Mouse (Mus musculus) 3134 (cell line): ENCODE data around the gene F13b.

Source experiments
- DNase-seq: peaks from one replicate; pipeline ENCODE4 v3.0.0-alpha.2; 2011; ENCODE audit warnings: low spot score; ENCODE audit not compliant: insufficient read length; ENCODE audit errors: extremely low read depth

The F13b gene

DNA sequence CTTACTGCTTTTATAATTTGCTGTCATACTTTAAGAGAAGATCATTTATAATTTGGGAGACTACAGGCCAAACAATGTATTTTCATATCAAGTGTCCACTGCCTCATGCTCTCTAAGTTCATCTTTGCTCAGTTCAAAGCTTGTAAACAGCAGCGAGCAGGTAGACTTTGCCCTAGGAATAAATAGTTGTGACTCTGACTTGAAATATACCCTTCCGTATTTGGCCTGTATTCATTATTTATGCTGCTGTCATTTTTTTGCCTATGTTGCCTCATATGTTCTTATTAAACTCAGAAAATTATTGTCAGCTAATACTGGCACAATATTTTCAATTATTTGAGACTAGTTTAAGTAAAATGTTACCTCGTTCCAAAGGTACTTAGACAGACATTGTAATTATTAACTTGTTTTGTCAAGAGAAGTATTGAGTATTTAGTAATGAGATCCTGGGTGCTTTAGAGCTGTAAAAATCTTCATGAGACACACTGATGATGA is at the start of gene F13b:
F13b (plus strand) TSS at position 445 of the 495 bp plus-strand sequence.
- DNase-seq, result no peak

DNA sequence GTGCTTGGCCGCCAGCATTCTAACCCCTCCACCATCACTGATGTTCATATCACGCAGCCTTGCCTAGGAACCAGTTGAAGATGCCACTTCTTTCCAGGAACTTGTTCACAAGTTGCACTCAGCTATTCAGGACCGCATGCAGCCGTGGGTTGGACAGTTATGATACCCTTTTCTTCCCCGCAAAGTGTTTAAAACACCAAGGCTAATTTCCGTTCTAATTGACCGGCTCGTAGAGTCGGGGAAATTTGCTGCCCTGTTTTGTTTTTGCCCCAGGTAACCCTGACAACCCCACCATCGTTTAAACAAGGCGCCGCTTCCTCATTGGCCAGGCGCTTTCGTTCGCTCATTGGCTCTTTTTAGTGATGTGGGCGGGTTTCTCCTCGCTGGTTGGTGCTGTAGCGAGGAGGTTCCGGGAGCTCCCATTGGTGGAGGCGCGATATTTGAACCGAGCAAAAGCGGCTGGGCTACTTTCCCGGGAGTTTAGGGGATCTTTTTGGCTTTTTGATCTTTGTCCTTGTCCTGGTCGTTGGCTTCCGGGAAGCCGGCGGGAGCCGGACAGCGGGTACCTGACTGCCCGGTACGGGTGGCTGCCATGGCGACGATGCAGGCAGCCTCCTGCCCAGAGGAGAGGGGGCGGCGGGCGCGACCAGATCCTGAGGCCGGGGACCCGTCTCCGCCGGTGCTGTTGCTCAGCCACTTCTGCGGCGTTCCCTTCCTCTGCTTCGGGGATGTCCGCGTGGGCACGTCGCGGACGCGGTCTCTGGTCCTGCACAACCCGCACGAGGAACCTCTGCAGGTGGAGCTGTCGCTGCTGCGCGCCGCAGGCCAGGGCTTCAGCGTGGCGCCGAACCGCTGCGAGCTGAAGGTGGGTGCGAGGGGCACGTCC is 46.9 kb upstream of the F13b start, which contains the start of gene Aspm:
Aspm (plus strand) TSS at position 433 of the 886 bp plus-strand sequence.
- peak; percentile 86 for DNase-seq

GRCm38 (mm10) chr1:139455226-139455869 is 46.2 kb upstream of the F13b start:
- DNase-seq, result no peak

GRCm38 (mm10) chr1:139460807-139461206 is 40.7 kb upstream of the F13b start:
- no peak for DNase-seq

DNA sequence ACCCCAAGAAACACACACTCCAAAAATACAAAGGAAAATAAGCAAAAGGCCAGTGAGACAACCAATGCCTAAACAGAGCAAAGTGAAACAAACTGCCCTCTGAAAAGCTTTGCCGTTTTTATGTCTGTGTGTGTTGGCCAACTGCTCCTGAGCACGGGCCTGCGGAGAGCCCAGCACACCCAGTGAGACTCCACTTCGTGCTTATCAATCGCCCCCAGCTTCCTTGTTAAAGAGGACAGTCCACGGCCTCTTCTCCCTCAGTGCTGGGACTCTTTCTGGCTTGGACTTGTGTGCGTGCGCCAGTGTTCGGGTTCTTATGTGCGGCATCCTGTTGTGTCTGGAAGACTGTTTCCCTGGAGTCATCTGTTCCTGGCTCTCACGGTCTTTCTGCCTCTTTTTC is 35.6 kb upstream of the F13b start:
- DNase-seq, result no peak

DNA sequence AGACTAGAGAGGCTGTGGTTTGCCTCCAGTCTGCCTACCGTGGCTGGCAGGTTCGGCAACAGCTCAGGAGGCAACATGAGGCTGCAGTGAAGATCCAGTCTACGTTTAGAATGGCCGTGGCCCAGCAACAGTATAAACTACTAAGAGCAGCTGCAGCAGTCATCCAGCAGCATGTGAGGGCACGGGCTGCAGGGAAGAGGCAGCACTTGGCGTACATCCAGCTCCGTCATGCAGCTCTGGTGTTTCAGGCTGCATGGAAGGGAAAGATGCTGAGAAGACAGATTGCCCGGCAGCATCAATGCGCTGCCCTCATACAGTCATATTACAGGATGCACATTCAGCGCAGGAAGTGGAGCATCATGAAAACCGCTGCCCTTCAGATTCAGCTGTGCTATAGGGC is 22.6 kb upstream of the F13b start:
- DNase-seq, result no peak

DNA sequence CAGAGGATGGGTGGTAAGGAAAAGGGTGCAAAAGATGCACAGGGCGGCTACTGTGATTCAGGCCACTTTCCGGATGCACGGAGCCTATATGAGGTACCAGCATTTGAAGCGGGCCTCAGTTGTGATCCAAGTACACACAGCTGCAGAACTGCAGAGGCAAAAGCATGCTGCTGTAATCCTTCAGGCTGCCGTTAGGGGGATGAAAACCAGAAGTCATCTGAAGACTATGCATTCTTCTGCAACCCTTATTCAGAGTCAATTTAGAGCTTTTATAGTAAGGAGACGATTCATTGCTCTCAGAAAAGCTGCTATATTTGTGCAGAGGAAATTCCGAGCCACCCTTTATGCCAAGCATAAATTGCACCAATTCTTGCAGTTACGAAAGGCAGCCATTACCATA is 21.3 kb upstream of the F13b start:
- no peak for DNase-seq

- no peak for DNase-seq
Observed at GRCm38 (mm10) chr1:139481146-139481545, 20.4 kb upstream of the F13b start.

DNA sequence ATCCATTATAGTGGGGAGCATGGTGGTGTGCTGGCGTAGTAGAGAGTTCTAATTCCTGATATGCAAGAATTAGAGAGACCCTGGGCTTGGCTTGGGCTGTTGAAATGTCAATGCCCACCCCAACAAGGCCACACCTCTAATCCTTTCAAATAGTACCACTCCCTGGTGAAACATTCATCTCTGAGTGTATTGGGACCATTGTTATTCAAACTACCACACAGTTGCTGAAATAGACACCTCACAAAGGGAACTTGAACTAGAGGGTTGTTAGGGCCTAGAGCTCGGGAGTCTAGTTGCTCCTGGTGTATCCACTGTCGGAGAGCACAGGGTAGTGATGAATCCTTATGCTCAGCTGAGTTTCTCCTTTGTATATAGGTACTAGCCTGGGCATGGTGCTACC is 6.9 kb upstream of the F13b start:
- no peak for DNase-seq

DNA sequence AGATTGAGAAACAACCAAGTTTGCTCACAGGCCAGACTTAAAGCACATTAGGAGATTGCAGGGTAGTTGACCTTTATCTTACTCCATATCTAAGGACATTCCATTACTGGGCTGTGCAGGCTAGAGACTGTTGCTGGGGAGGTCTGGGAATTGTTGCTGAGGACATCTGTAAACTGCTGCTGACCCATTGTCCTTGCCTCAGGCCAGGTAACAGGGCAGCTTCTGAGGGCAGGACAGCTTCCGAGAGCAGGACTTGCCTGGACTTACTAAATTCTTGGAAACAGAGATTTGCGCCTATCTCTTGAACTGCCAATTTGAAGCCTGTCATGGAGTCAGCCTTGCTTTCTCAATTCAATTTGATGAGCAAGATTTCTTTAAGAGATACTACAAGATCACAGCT is 6.1 kb upstream of the F13b start:
- DNase-seq, result no peak

- no peak for DNase-seq
Observed at GRCm38 (mm10) chr1:139496212-139496611, 5.3 kb upstream of the F13b start.

DNA sequence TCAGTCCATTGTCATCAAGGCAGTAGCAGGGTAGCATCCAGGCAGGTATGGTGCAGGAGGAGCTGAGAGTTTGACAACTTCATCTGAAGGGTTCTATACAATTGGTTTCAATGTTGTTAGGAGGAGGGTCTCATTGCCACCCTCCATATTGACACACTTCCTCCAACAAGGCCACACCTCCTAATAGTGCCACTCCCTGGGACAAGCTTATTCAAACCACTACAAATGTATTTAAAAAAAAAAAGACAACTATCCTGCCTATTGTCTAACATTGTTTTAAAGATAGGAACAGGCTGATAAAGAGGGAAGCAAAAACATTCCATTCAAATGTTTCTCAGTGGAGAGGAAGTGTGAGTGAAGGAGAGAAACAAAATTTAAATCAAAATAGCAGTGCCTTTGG is 1.8 kb upstream of the F13b start:
- DNase-seq, result no peak

DNA sequence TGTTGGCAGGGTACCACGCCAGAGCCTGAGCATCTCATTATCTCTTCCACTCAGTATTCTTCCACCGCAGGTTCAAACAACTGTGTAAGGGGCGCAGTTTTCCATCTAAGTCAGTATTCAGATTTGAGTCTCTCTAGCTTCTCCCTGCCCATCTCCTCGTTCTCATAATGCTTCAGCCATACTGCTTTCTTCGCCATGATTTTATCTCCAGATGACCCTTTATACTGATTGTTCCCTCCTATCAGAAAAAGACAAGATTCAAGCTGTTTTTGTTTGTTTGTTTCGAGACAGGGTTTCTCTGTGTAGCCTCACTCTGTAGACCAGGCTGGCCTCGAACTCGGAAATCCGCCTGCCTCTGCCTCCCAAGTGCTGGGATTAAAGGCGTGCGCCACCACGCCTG is 13.1 kb downstream of the F13b start:
- DNase-seq, result no peak

GRCm38 (mm10) chr1:139548536-139548935 is 47.0 kb downstream of the F13b start:
- no peak for DNase-seq

DNA sequence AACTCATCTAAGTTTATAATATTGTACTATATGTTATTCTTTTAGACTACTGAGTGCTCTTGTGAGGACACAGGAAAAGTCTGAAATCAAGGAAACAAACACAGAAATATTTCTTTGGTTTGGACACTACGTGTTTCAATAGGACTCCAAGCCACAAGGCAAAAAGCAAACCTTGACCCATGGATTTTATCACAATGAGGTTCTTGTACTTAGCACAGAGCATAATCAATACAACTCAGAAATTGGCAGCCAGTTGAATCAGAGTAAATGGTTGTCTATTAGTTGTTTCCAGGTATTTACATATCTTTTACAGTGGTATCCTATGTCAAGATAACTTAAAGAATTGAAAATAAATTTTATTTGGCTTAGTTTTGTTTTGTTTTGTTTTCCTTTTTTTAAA is 49.8 kb downstream of the F13b start:
- DNase-seq, result no peak

DNA sequence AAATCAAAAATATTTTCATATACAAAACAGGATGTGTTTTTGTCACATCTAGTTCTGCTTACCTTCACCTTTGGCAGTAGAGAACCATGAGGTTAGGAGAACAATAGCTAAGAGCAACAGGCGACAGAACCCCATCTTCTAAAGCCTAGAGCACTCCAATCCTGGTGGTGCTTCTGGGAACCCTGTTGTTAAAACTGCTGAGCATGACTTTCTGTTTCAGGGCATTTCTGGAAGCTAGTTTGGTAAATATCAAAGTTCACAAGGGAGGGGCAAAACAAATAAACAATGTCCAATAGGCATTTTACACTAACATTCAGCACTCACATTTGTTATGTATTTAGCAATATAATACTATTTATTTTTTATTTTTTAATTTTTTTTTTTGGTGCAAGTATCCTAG is 58.5 kb downstream of the F13b start, which contains the start of gene Cfhr1:
Cfhr1 (minus strand) TSS at position 249 of the 400 bp plus-strand sequence.
- DNase-seq, result no peak
